Mouse (Mus musculus): ENCODE data around the gene Prkaca. TPM values are rescaled to one million over a fixed set of nuclear protein-coding genes. Genes with fewer than 3 reads are reported as not detected.
"Not testable (repeated sequence)": the region's sequence is repeated elsewhere in the genome, so short reads cannot be mapped to it uniquely, and the experiment has no call there.

Gene Prkaca
- polyA plus RNA-seq, 1 experiment: 51.8 TPM

DNA sequence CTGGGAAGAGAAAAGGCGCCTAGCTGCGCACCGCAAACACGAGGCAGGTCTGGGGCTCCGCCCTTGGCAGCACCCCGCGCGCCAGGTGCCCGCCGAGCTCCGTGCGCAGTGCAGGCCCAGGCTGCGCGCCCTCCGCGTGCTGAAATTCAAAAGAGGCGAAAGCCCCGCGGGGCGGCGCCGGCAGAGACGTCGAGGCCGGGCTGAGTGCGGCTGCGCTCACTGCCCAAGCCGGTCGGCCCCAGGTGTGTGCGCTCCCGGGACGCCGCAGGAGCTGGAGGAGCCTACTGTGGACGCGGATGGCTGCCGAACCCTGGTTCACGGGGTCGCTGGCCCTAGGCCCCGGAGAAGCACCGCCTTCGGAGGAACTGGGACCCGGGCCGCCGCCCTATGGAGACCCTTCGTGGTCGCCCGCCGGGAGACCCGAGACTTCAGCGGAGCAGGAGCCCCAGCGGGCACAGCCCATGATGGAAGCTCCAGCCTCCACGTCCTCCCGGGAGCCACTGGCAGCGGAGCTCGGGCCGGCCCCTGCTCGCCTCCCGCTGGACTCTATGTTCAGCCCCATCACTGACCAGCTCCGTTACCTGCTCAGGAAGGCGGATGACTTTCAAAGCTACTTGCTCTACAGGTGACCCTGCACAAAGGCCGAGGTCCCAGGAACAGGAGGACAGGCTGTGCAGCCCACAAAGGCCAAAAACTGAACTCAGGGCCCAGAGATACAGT is 28.6 kb downstream of the Prkaca start, which contains the start of gene 1700067K01Rik:
TSS of gene 1700067K01Rik (plus strand) at position 222 of the 720 bp plus-strand sequence.
- Histone ChIP-seq H3K9ac (ENCODE audit: low read depth, poor library complexity, severe bottlenecking) (peak within 1 kb of the TSS; percentile 96), H3K27ac (ENCODE audit: insufficient read depth, low read length) (no peak within 1 kb of the TSS), H3K4me3 (ENCODE audit: low read depth, low read length) (peak within 1 kb of the TSS; percentile 73), H3K9me3 (replicated peaks; ENCODE audit: control insufficient read depth, insufficient read depth, low read length, poor library complexity, severe bottlenecking) (no peaks in the 10 kb centered on the region), H3K4me1 (ENCODE audit: control insufficient read depth, insufficient read depth, low read length) (peaks cover 7% of the 10 kb centered on the region), H3K36me3 (ENCODE audit: control insufficient read depth, insufficient read depth, low read length, poor library complexity, severe bottlenecking) (peaks cover 18% of the 10 kb centered on the region), H3K27me3 (ENCODE audit: control insufficient read depth, insufficient read depth, low read length, poor library complexity, severe bottlenecking) (no peaks in the 10 kb centered on the region)
- no peak for TF ChIP-seq CTCF (IDR thresholded peaks at IDR 0.05; ENCODE audit: low read depth, low read length)
- no peak for TF ChIP-seq POLR2A (IDR thresholded peaks at IDR 0.05; ENCODE audit: insufficient read depth, low read length)
- TF ChIP-seq EP300 (IDR thresholded peaks at IDR 0.05; ENCODE audit: insufficient read depth, low read depth, low read length): no peak

- no peak overlapping the region for H3K9ac ChIP-seq (ENCODE audit: low read depth, poor library complexity, severe bottlenecking)
- H3K36me3 ChIP-seq (ENCODE audit: control insufficient read depth, insufficient read depth, low read length, poor library complexity, severe bottlenecking): peaks cover 18% of the 10 kb centered on the region
- no peak overlapping the region for H3K27ac ChIP-seq (ENCODE audit: insufficient read depth, low read length)
- peak overlapping the region; percentile 15; the same call in 1 of the 2 replicates for H3K4me3 ChIP-seq (ENCODE audit: low read depth, low read length)
- H3K9me3 ChIP-seq (replicated peaks; ENCODE audit: control insufficient read depth, insufficient read depth, low read length, poor library complexity, severe bottlenecking): no peaks in the 10 kb centered on the region
- peaks cover 7% of the 10 kb centered on the region for H3K4me1 ChIP-seq (ENCODE audit: control insufficient read depth, insufficient read depth, low read length)
- H3K27me3 ChIP-seq (ENCODE audit: control insufficient read depth, insufficient read depth, low read length, poor library complexity, severe bottlenecking): no peaks in the 10 kb centered on the region
- TF ChIP-seq POLR2A (IDR thresholded peaks at IDR 0.05; ENCODE audit: insufficient read depth, low read length) (no peak), CTCF (IDR thresholded peaks at IDR 0.05; ENCODE audit: low read depth, low read length) (no peak), EP300 (IDR thresholded peaks at IDR 0.05; ENCODE audit: insufficient read depth, low read depth, low read length) (no peak)
Observed at GRCm38 (mm10) chr8:84002957-84003611, 30.3 kb downstream of the Prkaca start.

DNA sequence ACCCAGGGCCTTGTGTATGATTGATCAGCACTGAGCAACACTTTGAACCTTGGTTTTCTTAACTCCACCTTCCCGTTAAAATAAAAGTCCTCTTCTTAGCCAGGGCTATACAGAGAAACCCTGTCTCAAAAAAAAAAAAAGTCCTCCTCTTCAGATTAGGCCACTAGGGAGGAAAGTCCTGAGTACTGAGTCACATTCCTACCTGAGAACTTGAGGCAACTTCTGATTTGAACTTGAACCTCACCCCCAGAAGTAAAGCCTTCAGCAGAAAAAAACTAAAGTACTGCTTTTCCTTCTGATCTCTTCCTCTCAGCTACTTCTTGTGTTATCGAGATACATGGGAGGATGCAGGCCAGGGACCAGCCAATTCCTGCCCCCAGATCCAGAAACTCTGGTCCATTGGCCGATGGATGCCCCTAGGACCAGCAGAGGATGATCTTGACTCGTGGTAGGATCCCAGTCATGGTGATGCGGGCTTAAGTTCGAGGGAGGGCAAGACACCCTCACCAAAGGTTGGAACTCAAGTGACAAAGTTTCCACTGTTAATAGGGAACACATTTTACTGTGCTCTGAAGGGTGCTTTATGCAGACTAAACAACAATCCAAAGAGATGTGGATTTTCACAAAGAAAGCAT is 30.9 kb downstream of the Prkaca start:
- Histone ChIP-seq H3K9me3 (replicated peaks; ENCODE audit: control insufficient read depth, insufficient read depth, low read length, poor library complexity, severe bottlenecking) (no peaks in the 10 kb centered on the region), H3K4me3 (ENCODE audit: low read depth, low read length) (peak overlapping the region; percentile 93), H3K9ac (ENCODE audit: low read depth, poor library complexity, severe bottlenecking) (peak overlapping the region; percentile 88), H3K27me3 (ENCODE audit: control insufficient read depth, insufficient read depth, low read length, poor library complexity, severe bottlenecking) (no peaks in the 10 kb centered on the region), H3K4me1 (ENCODE audit: control insufficient read depth, insufficient read depth, low read length) (peaks cover 7% of the 10 kb centered on the region), H3K27ac (ENCODE audit: insufficient read depth, low read length) (no peak overlapping the region; the same call in 1 of the 2 replicates), H3K36me3 (ENCODE audit: control insufficient read depth, insufficient read depth, low read length, poor library complexity, severe bottlenecking) (peaks cover 18% of the 10 kb centered on the region)
- TF ChIP-seq CTCF (IDR thresholded peaks at IDR 0.05; ENCODE audit: low read depth, low read length): no peak
- no peak for TF ChIP-seq EP300 (IDR thresholded peaks at IDR 0.05; ENCODE audit: insufficient read depth, low read depth, low read length)
- TF ChIP-seq POLR2A (IDR thresholded peaks at IDR 0.05; ENCODE audit: insufficient read depth, low read length): no peak

DNA sequence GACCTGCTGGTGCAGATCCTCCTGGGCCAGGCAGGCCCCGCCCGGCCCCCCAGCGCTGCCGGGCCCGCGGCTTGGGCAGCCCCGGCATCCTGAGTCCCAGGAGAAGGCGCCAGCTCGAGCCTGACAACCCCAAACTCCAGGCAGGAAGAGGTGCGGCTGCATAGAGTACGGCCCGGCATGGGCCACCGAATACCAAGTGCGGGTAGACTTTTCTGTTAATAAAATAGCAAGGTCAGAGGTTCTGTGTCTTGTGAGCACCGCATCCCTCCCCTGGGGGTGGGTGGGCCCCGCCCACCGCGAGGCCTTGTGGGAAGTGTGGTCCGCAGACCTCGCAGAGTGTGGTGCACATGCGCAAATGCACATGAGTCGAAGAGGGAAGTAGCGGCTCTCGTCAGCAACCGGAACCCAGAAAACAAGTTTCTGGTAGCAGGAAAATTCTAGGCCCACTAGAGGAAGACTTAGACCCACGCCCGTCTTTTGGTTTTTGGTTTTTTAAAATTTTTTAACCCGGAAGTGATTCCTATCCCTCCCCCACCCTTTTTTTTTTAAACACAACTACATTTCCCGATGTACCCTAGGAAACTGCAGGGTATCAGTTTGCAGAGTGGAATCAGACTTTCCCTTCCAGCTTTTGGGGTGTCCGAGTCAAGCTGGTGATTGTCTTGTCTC is 31.9 kb downstream of the Prkaca start:
- Histone ChIP-seq H3K4me3 (ENCODE audit: low read depth, low read length) (peak overlapping the region; percentile 93), H3K4me1 (ENCODE audit: control insufficient read depth, insufficient read depth, low read length) (peaks cover under 1% of the 10 kb centered on the region), H3K9ac (ENCODE audit: low read depth, poor library complexity, severe bottlenecking) (peak overlapping the region; percentile 88), H3K27me3 (ENCODE audit: control insufficient read depth, insufficient read depth, low read length, poor library complexity, severe bottlenecking) (no peaks in the 10 kb centered on the region), H3K36me3 (ENCODE audit: control insufficient read depth, insufficient read depth, low read length, poor library complexity, severe bottlenecking) (peaks cover 13% of the 10 kb centered on the region), H3K9me3 (replicated peaks; ENCODE audit: control insufficient read depth, insufficient read depth, low read length, poor library complexity, severe bottlenecking) (no peaks in the 10 kb centered on the region), H3K27ac (ENCODE audit: insufficient read depth, low read length) (peak overlapping the region; percentile 62)
- TF ChIP-seq CTCF (IDR thresholded peaks at IDR 0.05; ENCODE audit: low read depth, low read length) (no peak), POLR2A (IDR thresholded peaks at IDR 0.05; ENCODE audit: insufficient read depth, low read length) (peak; percentile 19)

GRCm38 (mm10) chr8:84005502-84005901 is 32.7 kb downstream of the Prkaca start:
- H3K4me3 ChIP-seq (ENCODE audit: low read depth, low read length); H3K4me1 ChIP-seq (ENCODE audit: control insufficient read depth, insufficient read depth, low read length); H3K36me3 ChIP-seq (ENCODE audit: control insufficient read depth, insufficient read depth, low read length, poor library complexity, severe bottlenecking); H3K27ac ChIP-seq (ENCODE audit: insufficient read depth, low read length); H3K27me3 ChIP-seq (ENCODE audit: control insufficient read depth, insufficient read depth, low read length, poor library complexity, severe bottlenecking); H3K9me3 ChIP-seq (replicated peaks; ENCODE audit: control insufficient read depth, insufficient read depth, low read length, poor library complexity, severe bottlenecking); H3K9ac ChIP-seq (ENCODE audit: low read depth, poor library complexity, severe bottlenecking): not testable (repeated sequence)

All from ES-Bruce4 (cell line).